Mouse (Mus musculus): ENCODE results near the gene Arhgap19. TPM values are rescaled to one million over a fixed set of nuclear protein-coding genes. Genes with fewer than 3 reads are reported as not detected.
A peak's percentile ranks its signal among the peaks of the same experiment; 100 is the strongest.

Arhgap19 gene
- polyA plus RNA-seq, 2 experiments: 21.8 to 29.5 TPM

DNA sequence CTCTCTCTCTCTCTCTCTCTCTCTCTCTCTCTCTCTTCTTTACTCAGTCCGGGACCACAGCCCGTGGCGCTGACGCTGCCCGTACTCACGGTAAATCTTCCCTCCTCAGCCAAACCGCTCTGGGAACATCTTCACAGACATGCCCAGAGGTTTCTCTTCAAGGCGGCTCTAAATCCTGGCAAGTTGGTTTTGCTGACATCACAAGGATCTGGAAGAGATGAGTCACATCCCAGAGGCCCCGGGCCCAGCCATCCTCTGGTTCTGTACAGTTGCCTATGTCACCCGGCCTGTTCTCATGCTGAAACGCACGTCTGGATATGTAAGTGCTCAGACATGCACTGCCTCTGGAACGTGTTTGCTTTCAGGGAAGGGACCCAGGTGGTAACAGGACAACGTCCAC is 54.4 kb downstream of the Arhgap19 start:
- DNase-seq (ENCODE audit: low read depth in 3 of 3, low spot score in 3 of 3) (no peak), ATAC-seq (ENCODE audit: insufficient read depth) (no peak)
- no peak overlapping the region for H3K9ac ChIP-seq (replicated peaks)
- H3K9me3 ChIP-seq (ENCODE audit: control insufficient read depth, low read length): no peaks in the 10 kb centered on the region
- no peak overlapping the region for H3K4me3 ChIP-seq (ENCODE audit: insufficient read depth in 1 of 2, low read depth in 2 of 2, low read length in 2 of 2)
- 79% methylated on average over 14 of the region's 14 CpGs for WGBS (ENCODE audit: insufficient replicate concordance)
- TF ChIP-seq EP300 (IDR thresholded peaks at IDR 0.05; ENCODE audit: low read depth): no peak
- no peak for TF ChIP-seq CTCF (IDR thresholded peaks at IDR 0.05; ENCODE audit: low read depth)
- peaks cover 19% of the 10 kb centered on the region for H3K27me3 ChIP-seq (ENCODE audit: control insufficient read depth, insufficient read depth, low read length)
- no peak overlapping the region for H3K27ac ChIP-seq
- no peaks in the 10 kb centered on the region for H3K4me1 ChIP-seq (replicated peaks; ENCODE audit: control insufficient read depth in 2 of 2, insufficient read depth in 2 of 2, low read length in 1 of 2)
- no peaks in the 10 kb centered on the region for H3K36me3 ChIP-seq (replicated peaks; ENCODE audit: control insufficient read depth, insufficient read depth, low read depth)
- H3K4me2 ChIP-seq (ENCODE audit: low read depth): no peak overlapping the region

DNA sequence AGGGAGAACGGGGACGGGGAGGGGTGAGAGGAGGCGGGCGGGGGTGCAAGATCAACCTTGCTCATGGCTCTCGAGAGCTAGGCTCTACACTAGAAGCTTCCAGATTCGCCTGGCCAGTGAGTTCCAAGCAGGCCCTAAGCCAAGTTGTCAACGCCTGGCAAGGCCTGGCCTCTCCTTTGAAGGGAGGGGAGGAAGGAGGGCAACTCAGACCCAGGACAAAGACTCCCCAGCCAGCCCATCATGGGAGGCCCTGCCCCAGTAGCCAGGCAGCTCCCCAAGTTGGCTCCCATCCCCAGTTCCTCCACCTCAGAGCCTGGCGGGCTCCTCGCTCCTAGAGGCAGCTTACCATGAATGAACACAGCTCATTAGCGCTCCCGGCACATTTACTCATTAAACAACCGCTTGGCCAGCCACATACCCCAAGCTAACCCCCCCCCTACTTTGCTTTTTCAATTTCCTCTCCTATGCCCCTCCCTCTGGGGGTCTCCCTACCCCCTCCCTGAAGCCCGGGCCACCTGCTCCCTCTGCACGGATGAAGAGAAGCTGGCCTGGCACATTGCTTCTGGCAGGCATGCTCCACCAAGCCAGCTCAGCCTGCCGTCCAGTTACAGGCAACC is 55.8 kb downstream of the Arhgap19 start:
- DNase-seq (ENCODE audit: low read depth in 3 of 3, low spot score in 3 of 3) (no peak), ATAC-seq (ENCODE audit: insufficient read depth) (no peak)
- Histone ChIP-seq H3K27ac (no peak overlapping the region), H3K27me3 (ENCODE audit: control insufficient read depth, insufficient read depth, low read length) (peaks cover 30% of the 10 kb centered on the region), H3K4me2 (ENCODE audit: low read depth) (no peak overlapping the region), H3K4me1 (replicated peaks; ENCODE audit: control insufficient read depth in 2 of 2, insufficient read depth in 2 of 2, low read length in 1 of 2) (no peaks in the 10 kb centered on the region), H3K9me3 (ENCODE audit: control insufficient read depth, low read length) (no peaks in the 10 kb centered on the region), H3K4me3 (ENCODE audit: insufficient read depth in 1 of 2, low read depth in 2 of 2, low read length in 2 of 2) (no peak overlapping the region), H3K36me3 (replicated peaks; ENCODE audit: control insufficient read depth, insufficient read depth, low read depth) (no peaks in the 10 kb centered on the region), H3K9ac (replicated peaks) (no peak overlapping the region)
- 64% methylated on average over 15 of the region's 15 CpGs for WGBS (ENCODE audit: insufficient replicate concordance)
- TF ChIP-seq CTCF (IDR thresholded peaks at IDR 0.05; ENCODE audit: low read depth) (no peak), EP300 (IDR thresholded peaks at IDR 0.05; ENCODE audit: low read depth) (no peak)

DNA sequence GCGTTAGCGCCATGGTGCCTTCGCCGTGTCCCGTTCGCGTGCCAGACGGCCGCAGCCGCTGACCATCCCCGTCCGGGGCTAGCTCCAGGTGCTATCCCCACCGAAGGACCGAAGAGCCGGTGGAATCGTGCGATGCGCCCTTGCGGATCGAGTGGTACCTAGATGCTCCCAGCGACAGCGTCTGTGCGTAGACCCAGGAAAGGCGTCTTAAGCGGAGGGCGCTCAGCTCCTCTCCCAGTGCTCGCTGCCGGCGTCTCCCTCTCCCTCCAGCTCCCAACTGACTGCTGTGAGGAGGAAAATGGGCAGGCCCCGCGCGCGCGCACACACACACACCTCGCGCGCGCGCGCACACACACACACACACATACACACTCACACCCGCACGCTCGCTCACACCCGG is 58.5 kb downstream of the Arhgap19 start, which contains the start of gene Slit1:
Gene Slit1 (minus strand): TSS at position 270 of the 400 bp plus-strand sequence.
- H3K4me1 ChIP-seq (replicated peaks; ENCODE audit: control insufficient read depth in 2 of 2, insufficient read depth in 2 of 2, low read length in 1 of 2): peaks cover 9% of the 10 kb centered on the region in 2 experiments
- no peak for DNase-seq (ENCODE audit: low read depth in 3 of 3, low spot score in 3 of 3)
- H3K9ac ChIP-seq (replicated peaks): no peak within 1 kb of the TSS
- WGBS (ENCODE audit: insufficient replicate concordance): under 1% methylated on average over 44 of the region's 44 CpGs
- H3K36me3 ChIP-seq (replicated peaks; ENCODE audit: control insufficient read depth, insufficient read depth, low read depth): no peaks in the 10 kb centered on the region
- TF ChIP-seq CTCF (IDR thresholded peaks at IDR 0.05; ENCODE audit: low read depth): no peak
- no peak for TF ChIP-seq EP300 (IDR thresholded peaks at IDR 0.05; ENCODE audit: low read depth)
- H3K4me3 ChIP-seq (ENCODE audit: insufficient read depth in 1 of 2, low read depth in 2 of 2, low read length in 2 of 2): no peak within 1 kb of the TSS
- H3K27me3 ChIP-seq (ENCODE audit: control insufficient read depth, insufficient read depth, low read length): peaks cover 33% of the 10 kb centered on the region
- ATAC-seq (ENCODE audit: insufficient read depth): no peak
- H3K9me3 ChIP-seq (ENCODE audit: control insufficient read depth, low read length): no peaks in the 10 kb centered on the region
- H3K27ac ChIP-seq: no peak within 1 kb of the TSS
- peak within 1 kb of the TSS; percentile 22 for H3K4me2 ChIP-seq (ENCODE audit: low read depth)

DNA sequence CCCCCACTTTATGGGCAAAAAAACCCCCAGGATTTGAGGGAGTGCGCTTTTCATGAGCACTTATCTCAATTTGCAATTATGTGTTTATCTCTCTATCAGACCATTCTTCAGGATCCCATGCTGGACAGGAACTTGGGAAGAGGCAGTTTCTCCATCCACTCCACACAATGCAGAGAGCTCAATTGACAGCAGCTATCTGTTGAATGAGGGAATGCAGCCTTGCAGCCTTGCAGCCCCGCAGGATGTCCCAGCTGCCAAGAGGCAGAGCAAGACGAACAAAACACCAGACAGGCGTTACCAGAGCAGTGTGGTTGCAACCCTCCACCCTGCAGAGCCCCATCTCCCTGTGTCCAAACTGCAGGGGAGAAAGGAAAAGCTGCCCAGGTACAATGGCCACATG is 63.0 kb downstream of the Arhgap19 start:
- no peaks in the 10 kb centered on the region for H3K9me3 ChIP-seq (ENCODE audit: control insufficient read depth, low read length)
- no peak for ATAC-seq (ENCODE audit: insufficient read depth)
- peak overlapping the region; percentile 27; the same call in 1 of the 2 replicates for H3K27ac ChIP-seq
- 6% methylated on average over 4 of the region's 4 CpGs for WGBS (ENCODE audit: insufficient replicate concordance)
- DNase-seq (ENCODE audit: low read depth in 3 of 3, low spot score in 3 of 3): no peak
- H3K4me1 ChIP-seq (replicated peaks; ENCODE audit: control insufficient read depth in 2 of 2, insufficient read depth in 2 of 2, low read length in 1 of 2): peaks cover 13 to 15% of the 10 kb centered on the region in 2 experiments
- peak overlapping the region; percentile 86 for H3K4me2 ChIP-seq (ENCODE audit: low read depth)
- H3K27me3 ChIP-seq (ENCODE audit: control insufficient read depth, insufficient read depth, low read length): peaks cover 29% of the 10 kb centered on the region
- no peak for TF ChIP-seq EP300 (IDR thresholded peaks at IDR 0.05; ENCODE audit: low read depth)
- no peak for TF ChIP-seq CTCF (IDR thresholded peaks at IDR 0.05; ENCODE audit: low read depth)
- H3K4me3 ChIP-seq (ENCODE audit: insufficient read depth in 1 of 2, low read depth in 2 of 2, low read length in 2 of 2): no peak overlapping the region
- no peaks in the 10 kb centered on the region for H3K36me3 ChIP-seq (replicated peaks; ENCODE audit: control insufficient read depth, insufficient read depth, low read depth)
- H3K9ac ChIP-seq (replicated peaks): peak overlapping the region; percentile 51

DNA sequence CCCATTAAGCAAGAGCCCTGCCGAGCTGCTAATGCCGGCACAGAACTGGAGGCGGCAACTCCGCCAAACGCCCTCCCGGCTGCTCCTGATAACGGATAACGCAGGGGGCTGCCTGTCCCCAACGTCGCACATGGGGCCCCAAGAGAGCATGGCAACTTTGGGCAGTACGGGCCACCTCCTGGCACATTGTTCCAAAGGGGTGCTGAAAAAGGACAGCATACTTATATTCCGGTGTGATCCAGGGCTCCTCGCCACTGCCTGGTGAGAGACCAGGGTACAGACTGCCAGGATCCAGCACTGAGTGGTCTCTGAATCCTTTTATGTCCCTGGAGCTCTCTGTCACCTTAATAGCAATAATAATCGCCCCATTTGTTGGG is 63.4 kb downstream of the Arhgap19 start:
- 9% methylated on average over 14 of the region's 14 CpGs for WGBS (ENCODE audit: insufficient replicate concordance)
- H3K27me3 ChIP-seq (ENCODE audit: control insufficient read depth, insufficient read depth, low read length): peaks cover 24% of the 10 kb centered on the region
- peak overlapping the region; percentile 51 for H3K9ac ChIP-seq (replicated peaks)
- peak overlapping the region; percentile 47 to 51; a peak in 3 of 4 replicates for H3K4me3 ChIP-seq (ENCODE audit: insufficient read depth in 1 of 2, low read depth in 2 of 2, low read length in 2 of 2)
- DNase-seq (ENCODE audit: low read depth in 3 of 3, low spot score in 3 of 3) (peak in 2 of 3 experiments; percentile 26 to 30), ATAC-seq (ENCODE audit: insufficient read depth) (peak; percentile 84)
- peak overlapping the region; percentile 29; the same call in 1 of the 2 replicates for H3K27ac ChIP-seq
- H3K4me1 ChIP-seq (replicated peaks; ENCODE audit: control insufficient read depth in 2 of 2, insufficient read depth in 2 of 2, low read length in 1 of 2): peaks cover 13 to 15% of the 10 kb centered on the region in 2 experiments
- no peaks in the 10 kb centered on the region for H3K9me3 ChIP-seq (ENCODE audit: control insufficient read depth, low read length)
- H3K36me3 ChIP-seq (replicated peaks; ENCODE audit: control insufficient read depth, insufficient read depth, low read depth): no peaks in the 10 kb centered on the region
- TF ChIP-seq EP300 (IDR thresholded peaks at IDR 0.05; ENCODE audit: low read depth): no peak; the same call in 1 of the 2 replicates
- TF ChIP-seq CTCF (IDR thresholded peaks at IDR 0.05; ENCODE audit: low read depth): no peak
- peak overlapping the region; percentile 86 for H3K4me2 ChIP-seq (ENCODE audit: low read depth)

Measured in liver, embryonic 14.5 days (tissue).